Mouse (Mus musculus): ENCODE results near the gene Krtcap2. TPM values are rescaled to one million over a fixed set of nuclear protein-coding genes. Genes with fewer than 3 reads are reported as not detected.
A peak's percentile ranks its signal among the peaks of the same experiment; 100 is the strongest.

The Krtcap2 gene
- polyA plus RNA-seq, 1 experiment: 299 TPM

GRCm38 (mm10) chr3:89278643-89279042, 32.9 kb downstream of the Krtcap2 start:
- Histone ChIP-seq H3ac (ENCODE audit: control insufficient read depth, insufficient read length, low read depth) (peak overlapping the region; percentile 87), H3K79me2 (ENCODE audit: control insufficient read depth, insufficient read depth) (peaks cover 32% of the 10 kb centered on the region), H3K27me3 (ENCODE audit: control insufficient read depth, insufficient read depth, insufficient read length) (no peaks in the 10 kb centered on the region), H3K4me3 (ENCODE audit: insufficient read depth, poor library complexity, severe bottlenecking) (peak overlapping the region; percentile 45), H3K79me3 (ENCODE audit: low read depth) (peaks cover 12% of the 10 kb centered on the region), H3K36me3 (ENCODE audit: control insufficient read depth, insufficient read depth) (peaks cover 8% of the 10 kb centered on the region)
- TF ChIP-seq CEBPB (IDR thresholded peaks at IDR 0.05; ENCODE audit: low read depth) (no peak), USF1 (IDR thresholded peaks at IDR 0.05; ENCODE audit: low read depth) (no peak)

GRCm38 (mm10) chr3:89279153-89279890, 33.6 kb downstream of the Krtcap2 start:
- Histone ChIP-seq H3K79me3 (ENCODE audit: low read depth) (peaks cover 12% of the 10 kb centered on the region), H3K27me3 (ENCODE audit: control insufficient read depth, insufficient read depth, insufficient read length) (no peaks in the 10 kb centered on the region), H3K36me3 (ENCODE audit: control insufficient read depth, insufficient read depth) (peaks cover 8% of the 10 kb centered on the region), H3K4me3 (ENCODE audit: insufficient read depth, poor library complexity, severe bottlenecking) (peak overlapping the region; percentile 45), H3K79me2 (ENCODE audit: control insufficient read depth, insufficient read depth) (peaks cover 32% of the 10 kb centered on the region), H3ac (ENCODE audit: control insufficient read depth, insufficient read length, low read depth) (peak overlapping the region; percentile 87)
- TF ChIP-seq FOSL1 (IDR thresholded peaks at IDR 0.05; ENCODE audit: insufficient read depth, low read length, poor library complexity, severe bottlenecking) (no peak), CTCF (IDR thresholded peaks at IDR 0.05; ENCODE audit: control insufficient read depth, insufficient read depth, insufficient read length) (no peak), CEBPB (IDR thresholded peaks at IDR 0.05; ENCODE audit: low read depth) (no peak), MYOD1 (IDR thresholded peaks at IDR 0.05; ENCODE audit: control insufficient read depth, insufficient read length, low read depth) (no peak), USF1 (IDR thresholded peaks at IDR 0.05; ENCODE audit: low read depth) (no peak)

- peaks cover 32% of the 10 kb centered on the region for H3K79me2 ChIP-seq (ENCODE audit: control insufficient read depth, insufficient read depth)
- peak overlapping the region; percentile 45 for H3K4me3 ChIP-seq (ENCODE audit: insufficient read depth, poor library complexity, severe bottlenecking)
- H3K27me3 ChIP-seq (ENCODE audit: control insufficient read depth, insufficient read depth, insufficient read length): no peaks in the 10 kb centered on the region
- peaks cover 12% of the 10 kb centered on the region for H3K79me3 ChIP-seq (ENCODE audit: low read depth)
- no peak for TF ChIP-seq FOSL1 (IDR thresholded peaks at IDR 0.05; ENCODE audit: insufficient read depth, low read length, poor library complexity, severe bottlenecking)
- no peak for TF ChIP-seq CEBPB (IDR thresholded peaks at IDR 0.05; ENCODE audit: low read depth)
- no peak for TF ChIP-seq MYOG (IDR thresholded peaks at IDR 0.05; ENCODE audit: control insufficient read depth, extremely low read depth, insufficient read length)
- no peak for TF ChIP-seq MAX (IDR thresholded peaks at IDR 0.05)
- no peak for TF ChIP-seq CTCF (IDR thresholded peaks at IDR 0.05; ENCODE audit: control insufficient read depth, insufficient read depth, insufficient read length)
- no peak for TF ChIP-seq USF1 (IDR thresholded peaks at IDR 0.05; ENCODE audit: low read depth)
- TF ChIP-seq MYOD1 (IDR thresholded peaks at IDR 0.05; ENCODE audit: control insufficient read depth, insufficient read length, low read depth): no peak
- H3ac ChIP-seq (ENCODE audit: control insufficient read depth, insufficient read length, low read depth): peak overlapping the region; percentile 55
- peaks cover 5% of the 10 kb centered on the region for H3K36me3 ChIP-seq (ENCODE audit: control insufficient read depth, insufficient read depth)
Measured at GRCm38 (mm10) chr3:89280050-89280605, 34.4 kb downstream of the Krtcap2 start.

- H3ac ChIP-seq (ENCODE audit: control insufficient read depth, insufficient read length, low read depth): no peak within 1 kb of the TSS
- TF ChIP-seq CEBPB (IDR thresholded peaks at IDR 0.05; ENCODE audit: low read depth) (no peak), MYOD1 (IDR thresholded peaks at IDR 0.05; ENCODE audit: control insufficient read depth, insufficient read length, low read depth) (no peak), MYOG (IDR thresholded peaks at IDR 0.05; ENCODE audit: control insufficient read depth, extremely low read depth, insufficient read length) (no peak), FOSL1 (IDR thresholded peaks at IDR 0.05; ENCODE audit: insufficient read depth, low read length, poor library complexity, severe bottlenecking) (no peak), CTCF (IDR thresholded peaks at IDR 0.05; ENCODE audit: control insufficient read depth, insufficient read depth, insufficient read length) (no peak), MAX (IDR thresholded peaks at IDR 0.05) (no peak), USF1 (IDR thresholded peaks at IDR 0.05; ENCODE audit: low read depth) (no peak)
- peak within 1 kb of the TSS; percentile 45 for H3K4me3 ChIP-seq (ENCODE audit: insufficient read depth, poor library complexity, severe bottlenecking)
- peaks cover 30% of the 10 kb centered on the region for H3K79me2 ChIP-seq (ENCODE audit: control insufficient read depth, insufficient read depth)
- H3K79me3 ChIP-seq (ENCODE audit: low read depth): peaks cover 12% of the 10 kb centered on the region
- no peaks in the 10 kb centered on the region for H3K36me3 ChIP-seq (ENCODE audit: control insufficient read depth, insufficient read depth)
- peaks cover 5% of the 10 kb centered on the region for H3K27me3 ChIP-seq (ENCODE audit: control insufficient read depth, insufficient read depth, insufficient read length)
Measured at GRCm38 (mm10) chr3:89280606-89281511, 35.1 kb downstream of the Krtcap2 start, which contains the start of gene Efna1. Efna1 (minus strand) TSS chr3:89281142.

GRCm38 (mm10) chr3:89281579-89282290, 36.0 kb downstream of the Krtcap2 start:
- H3K79me3 ChIP-seq (ENCODE audit: low read depth): peaks cover 12% of the 10 kb centered on the region
- H3K79me2 ChIP-seq (ENCODE audit: control insufficient read depth, insufficient read depth): peaks cover 25% of the 10 kb centered on the region
- H3K4me3 ChIP-seq (ENCODE audit: insufficient read depth, poor library complexity, severe bottlenecking): no peak overlapping the region
- peaks cover 5% of the 10 kb centered on the region for H3K27me3 ChIP-seq (ENCODE audit: control insufficient read depth, insufficient read depth, insufficient read length)
- no peak overlapping the region for H3ac ChIP-seq (ENCODE audit: control insufficient read depth, insufficient read length, low read depth)
- H3K36me3 ChIP-seq (ENCODE audit: control insufficient read depth, insufficient read depth): no peaks in the 10 kb centered on the region
- no peak for TF ChIP-seq MYOG (IDR thresholded peaks at IDR 0.05; ENCODE audit: control insufficient read depth, extremely low read depth, insufficient read length)
- TF ChIP-seq CTCF (IDR thresholded peaks at IDR 0.05; ENCODE audit: control insufficient read depth, insufficient read depth, insufficient read length): peak; percentile 92
- no peak for TF ChIP-seq FOSL1 (IDR thresholded peaks at IDR 0.05; ENCODE audit: insufficient read depth, low read length, poor library complexity, severe bottlenecking)
